ENCODE assay signal across 25 mouse cellular contexts in the genomic region with DNA sequence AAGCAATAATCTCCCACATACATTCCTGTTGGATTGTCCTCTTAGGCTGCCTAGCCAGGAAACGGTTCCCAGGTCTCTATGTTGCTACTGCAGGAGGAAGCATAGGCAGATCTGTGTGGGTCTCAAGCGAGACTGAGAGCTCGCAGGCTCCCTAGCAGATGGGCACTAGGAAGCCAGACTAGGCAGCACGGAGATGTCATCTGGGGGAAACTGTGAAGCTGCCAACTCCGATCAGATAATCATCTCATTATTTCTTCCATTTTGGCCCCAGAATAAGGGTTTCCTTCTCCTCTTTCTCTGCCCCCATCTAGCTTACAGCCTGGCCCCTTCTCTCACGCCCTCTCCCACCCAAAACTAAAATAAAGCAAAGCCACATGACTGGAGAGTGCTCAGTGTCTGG. TPM values are rescaled to one million over a fixed set of nuclear protein-coding genes. Genes with fewer than 3 reads are reported as not detected.
DNase-seq lines count a peak whose midpoint lies in the region; ATAC-seq lines count a peak whose summit lies in the region.
"Had no signal": no experiment of that assay in that cellular context is flagged by ENCODE, and none has a peak within 500 bp of the region (broad histone marks: within the 10 kb centered on the region; RNA-seq: fewer than 3 reads in every experiment).

No protein-coding gene starts in this region.

- no peak overlapping the region for H3K4me3 ChIP-seq in forebrain, embryonic 14.5 days (ENCODE audit: low read depth, low read length)
- H3K4me3 ChIP-seq in forebrain, embryonic 10.5 days = no peak overlapping the region
- no peak overlapping the region for H3K4me3 ChIP-seq in forebrain, embryonic 16.5 days (replicated peaks; ENCODE audit: low read length)
- H3K4me3 ChIP-seq: embryonic facial prominence, embryonic 13.5 days; heart, embryonic 13.5 days; hindbrain, embryonic 13.5 days; intestine, embryonic 15.5 days; kidney, embryonic 15.5 days; megakaryocyte, embryonic 14.5 days had no signal

- H3K27me3 ChIP-seq in forebrain, embryonic 14.5 days (replicated peaks; ENCODE audit: control insufficient read depth, insufficient read depth, low read length) = no peaks in the 10 kb centered on the region
- H3K27me3 ChIP-seq in forebrain, embryonic 10.5 days (ENCODE audit: poor library complexity, severe bottlenecking) = peaks cover 4% of the 10 kb centered on the region; the same call in 1 of the 2 replicates
- no peaks in the 10 kb centered on the region for H3K27me3 ChIP-seq in forebrain, embryonic 16.5 days (replicated peaks; ENCODE audit: control insufficient read depth, insufficient read depth, low read length)
- H3K27me3 ChIP-seq: CH12.LX; embryonic facial prominence, embryonic 13.5 days; hindbrain, embryonic 13.5 days; intestine, embryonic 15.5 days; kidney, embryonic 15.5 days; megakaryocyte, embryonic 14.5 days had no signal

- no peak overlapping the region for H3K9ac ChIP-seq in forebrain, embryonic 14.5 days (ENCODE audit: low read length)
- H3K9ac ChIP-seq in forebrain, embryonic 16.5 days (replicated peaks; ENCODE audit: low read depth, low read length) = no peak overlapping the region
- H3K9ac ChIP-seq: embryonic facial prominence, embryonic 13.5 days; heart, embryonic 13.5 days; hindbrain, embryonic 13.5 days; intestine, embryonic 15.5 days; kidney, embryonic 15.5 days had no signal

- no peaks in the 10 kb centered on the region for H3K9me3 ChIP-seq in forebrain, embryonic 14.5 days (replicated peaks; ENCODE audit: control insufficient read depth, low read length)
- H3K9me3 ChIP-seq in forebrain, embryonic 10.5 days = no peaks in the 10 kb centered on the region
- no peaks in the 10 kb centered on the region for H3K9me3 ChIP-seq in forebrain, embryonic 16.5 days (ENCODE audit: control insufficient read depth, low read length)
- H3K9me3 ChIP-seq: embryonic facial prominence, embryonic 13.5 days; heart, embryonic 13.5 days; hindbrain, embryonic 13.5 days; intestine, embryonic 15.5 days; kidney, embryonic 15.5 days; megakaryocyte, embryonic 14.5 days had no signal

- H3K4me2 ChIP-seq in forebrain, embryonic 14.5 days (ENCODE audit: low read length) = no peak overlapping the region
- H3K4me2 ChIP-seq in forebrain, embryonic 16.5 days (ENCODE audit: low read length) = no peak overlapping the region
- H3K4me2 ChIP-seq: embryonic facial prominence, embryonic 13.5 days; heart, embryonic 13.5 days; hindbrain, embryonic 13.5 days; intestine, embryonic 15.5 days; kidney, embryonic 15.5 days; liver, embryonic 11.5 days had no signal

- no peaks in the 10 kb centered on the region for H3K36me3 ChIP-seq in forebrain, embryonic 14.5 days (ENCODE audit: control insufficient read depth, insufficient read depth, low read length)
- H3K36me3 ChIP-seq in forebrain, embryonic 10.5 days (replicated peaks) = no peaks in the 10 kb centered on the region
- H3K36me3 ChIP-seq in forebrain, embryonic 16.5 days (ENCODE audit: control insufficient read depth, insufficient read depth) = no peaks in the 10 kb centered on the region
- H3K36me3 ChIP-seq: embryonic facial prominence, embryonic 13.5 days; heart, embryonic 13.5 days; hindbrain, embryonic 13.5 days; intestine, embryonic 15.5 days; kidney, embryonic 15.5 days had no signal

- no peak overlapping the region for H3K27ac ChIP-seq in forebrain, embryonic 14.5 days (ENCODE audit: low read depth, low read length)
- H3K27ac ChIP-seq in forebrain, embryonic 10.5 days = no peak overlapping the region
- H3K27ac ChIP-seq in forebrain, embryonic 16.5 days (ENCODE audit: low read length) = peak overlapping the region; percentile 50
- H3K27ac ChIP-seq: embryonic facial prominence, embryonic 13.5 days; heart, embryonic 13.5 days; hindbrain, embryonic 13.5 days; intestine, embryonic 15.5 days; kidney, embryonic 15.5 days had no signal

- peak; percentile 67 for DNase-seq in forebrain, embryonic 14.5 days (ENCODE audit: low spot score)
- no peak for DNase-seq in forebrain, embryonic 10.5 days (ENCODE audit: extremely low spot score, low spot score)
- peak; percentile 18 to 25 for DNase-seq in left cerebral cortex, postnatal 10 days (ENCODE audit: extremely low spot score in 1 of 2, low spot score in 2 of 2)
- DNase-seq in left cerebral cortex, adult 8-10 months (ENCODE audit: low spot score in 2 of 2) = no peak
- DNase-seq in layer of hippocampus, postnatal 10 days (ENCODE audit: low spot score in 2 of 2) = peak; percentile 41 to 61
- no peak for DNase-seq in embryo, embryonic 9.5 days (ENCODE audit: extremely low spot score)
- no peak for DNase-seq in right cerebral cortex, postnatal 36 days (ENCODE audit: low spot score in 2 of 2)
- DNase-seq: adrenal gland, postnatal 14 days; cerebellum, adult 18-20 months; gastrocnemius, postnatal 36 days; lung, adult 2 months; right cerebral cortex, postnatal 4 days; thymus, postnatal 25 days had no signal

- 0 out of 2 replicates have a peak, but pooled peaks cover 3% of the 10 kb centered on the region for H3K4me1 ChIP-seq in forebrain, embryonic 14.5 days (ENCODE audit: control insufficient read depth, insufficient read depth, low read length)
- H3K4me1 ChIP-seq in forebrain, embryonic 10.5 days = peaks cover 17% of the 10 kb centered on the region
- peaks cover 6% of the 10 kb centered on the region; the same call in 1 of the 2 replicates for H3K4me1 ChIP-seq in forebrain, embryonic 16.5 days (replicated peaks; ENCODE audit: control insufficient read depth, insufficient read depth, low read length)
- H3K4me1 ChIP-seq: heart, embryonic 13.5 days; intestine, embryonic 15.5 days; kidney, embryonic 15.5 days; megakaryocyte, embryonic 14.5 days had no signal

- WGBS in forebrain, embryonic 14.5 days = 58% methylated on average over 6 of the region's 6 CpGs
- WGBS in forebrain, embryonic 10.5 days = 85% methylated on average over 6 of the region's 6 CpGs
- WGBS in forebrain, embryonic 16.5 days = 37% methylated on average over 6 of the region's 6 CpGs

- intact Hi-C loops in left cerebral cortex, postnatal 10 days (cut with DNase I) = loop anchor here (5.0 kb wide), 1 partner anchor 282 kb away; no protein-coding TSS in a partner anchor

- peak; percentile 74; the same call in 1 of the 2 replicates for ATAC-seq in forebrain, embryonic 14.5 days
- peak; percentile 82 for ATAC-seq in forebrain, embryonic 16.5 days
- ATAC-seq: intestine, embryonic 15.5 days; midbrain, embryonic 16.5 days had no signal

RNA-seq across cellular contexts. Expression of gene Pappa2, which starts 25.5 kb away (rescaled TPM):
- polyA plus RNA-seq in forebrain, embryonic 14.5 days (2014; fragmentation: Nextera tagmentation; extraction: Ambion mirVana) = 1.2 and 2.3 TPM in 2 replicates
- polyA plus RNA-seq in forebrain, embryonic 10.5 days (2016; fragmentation: Nextera tagmentation; extraction: Ambion mirVana) = 0.12 and 0.21 TPM in 2 replicates
- total RNA-seq in left cerebral cortex, postnatal 10 days (2021) = 1 to 10 TPM; 3.9 to 4.9 TPM
- total RNA-seq in left cerebral cortex, adult 8-10 months (2022) = 1 to 10 TPM; 1.1 to 2.9 (median 2.6) TPM
- polyA plus RNA-seq in forebrain, embryonic 16.5 days (2015; fragmentation: Nextera tagmentation; extraction: Ambion mirVana) = 1.3 and 1.7 TPM in 2 replicates
- total RNA-seq in layer of hippocampus, postnatal 10 days (2021) = 1 to 10 TPM; 3.5 to 3.7 TPM
- total RNA-seq: MEL; neutrophil, adult 5-6 weeks had no signal

Comparison
In these comparisons a context has a peak if more than half of its experiments do, and no peak if none do; other contexts are left out.
1. DNase-seq: peak in forebrain, embryonic 14.5 days (single experiment), left cerebral cortex, postnatal 10 days (2 of 2) and layer of hippocampus, postnatal 10 days (2 of 2); none in forebrain, embryonic 10.5 days (single experiment), left cerebral cortex, adult 8-10 months (0 of 2), embryo, embryonic 9.5 days (single experiment) and right cerebral cortex, postnatal 36 days (0 of 2).